Mouse (Mus musculus) 3134 (cell line): ENCODE results near the gene Traf3ip3.
A peak's percentile ranks its signal among the peaks of the same experiment; 100 is the strongest.

Source experiments
- DNase-seq: peaks from one replicate; pipeline ENCODE4 v3.0.0-alpha.2; 2011; ENCODE audit warnings: low spot score; ENCODE audit not compliant: insufficient read length; ENCODE audit errors: extremely low read depth

Traf3ip3 gene

DNA sequence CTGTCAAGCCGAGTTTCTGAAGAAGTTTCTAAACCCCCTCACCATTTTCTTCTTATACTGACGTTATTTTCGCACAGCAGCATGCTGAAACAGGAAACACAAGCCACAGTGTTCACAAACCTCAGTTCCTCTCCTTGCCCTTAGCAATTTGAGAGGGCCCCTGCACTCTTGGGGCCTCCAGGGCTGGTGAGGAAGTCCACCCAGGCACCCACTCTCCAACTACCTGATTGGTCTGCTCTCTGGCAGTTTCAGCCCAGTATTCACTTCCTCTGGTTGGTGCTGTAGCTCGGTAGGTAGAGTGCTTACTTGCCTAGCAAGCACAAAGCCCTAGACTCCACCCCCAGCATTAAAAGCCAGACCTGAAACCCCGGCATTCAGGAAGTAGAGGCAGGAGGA is at the start of gene Traf3ip3:
Gene Traf3ip3 (minus strand): TSS at position 321 of the 396 bp plus-strand sequence.
- DNase-seq: no peak

DNA sequence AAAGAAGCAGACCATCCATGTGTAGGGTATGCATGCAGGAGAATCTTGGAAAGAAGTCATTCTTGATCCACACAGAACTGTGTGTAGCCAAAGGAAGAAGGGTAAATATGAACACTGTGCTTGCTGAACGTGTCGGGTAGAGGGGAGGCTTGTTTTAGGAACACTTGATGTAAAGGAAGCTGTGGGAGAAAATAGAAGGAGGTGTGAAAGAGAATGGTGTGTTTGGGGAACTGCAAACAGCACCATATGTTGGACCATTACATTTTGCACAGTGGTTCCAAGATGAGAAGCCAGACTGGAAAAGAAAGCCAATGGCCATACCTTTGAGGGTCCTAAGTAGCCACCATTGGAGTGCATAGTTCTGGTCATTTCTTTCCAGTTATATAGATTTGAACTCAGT is 48.5 kb upstream of the Traf3ip3 start:
- DNase-seq: no peak

DNA sequence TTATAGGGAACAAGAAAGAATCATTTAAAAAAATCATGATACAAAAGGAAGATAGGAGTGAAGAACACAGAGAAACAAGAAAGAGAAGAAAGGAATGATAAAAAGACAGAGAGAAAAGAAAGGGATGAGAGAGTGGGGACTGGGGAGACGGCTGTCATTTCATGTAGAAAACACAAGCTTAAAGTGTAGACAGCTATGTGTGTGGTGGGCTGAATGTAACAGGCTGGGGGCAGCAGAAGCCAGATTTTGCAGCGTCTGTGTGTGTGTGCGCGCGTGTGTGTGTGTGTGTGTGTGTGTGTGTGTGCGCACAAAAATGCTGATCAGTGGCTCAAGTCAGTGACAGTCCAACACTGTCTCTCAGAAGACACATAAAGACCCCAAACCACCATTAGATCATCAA is 42.7 kb upstream of the Traf3ip3 start:
- no peak for DNase-seq

DNA sequence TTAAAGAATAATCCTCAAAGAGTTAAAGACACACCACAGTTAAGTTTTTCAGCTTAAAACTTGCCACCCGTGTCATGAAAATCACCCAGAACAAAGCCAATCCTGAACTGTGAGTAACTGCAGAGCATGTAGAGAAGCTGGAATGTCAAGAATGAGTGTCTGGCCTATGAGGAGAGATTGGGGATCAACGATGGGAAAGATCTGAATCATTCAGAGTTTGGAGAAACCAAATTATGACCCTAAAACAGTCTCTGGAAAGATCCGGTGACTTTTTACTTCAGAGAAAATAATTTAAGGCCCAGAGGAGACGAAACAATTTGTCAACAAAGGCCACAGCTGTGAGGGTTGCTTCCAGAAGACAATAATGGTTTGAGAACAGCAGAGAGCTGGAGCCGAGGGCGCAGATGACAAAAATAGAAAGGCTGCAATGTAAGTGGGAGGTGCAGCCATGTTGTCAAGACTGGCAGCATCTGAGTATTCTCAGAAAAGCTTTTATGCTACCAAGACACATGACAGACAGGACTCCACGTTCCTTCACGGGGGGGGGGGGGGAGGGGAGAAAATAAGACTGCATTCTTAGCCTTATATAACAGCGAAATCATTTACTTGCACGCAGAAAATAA is 42.2 kb upstream of the Traf3ip3 start:
- no peak for DNase-seq

DNA sequence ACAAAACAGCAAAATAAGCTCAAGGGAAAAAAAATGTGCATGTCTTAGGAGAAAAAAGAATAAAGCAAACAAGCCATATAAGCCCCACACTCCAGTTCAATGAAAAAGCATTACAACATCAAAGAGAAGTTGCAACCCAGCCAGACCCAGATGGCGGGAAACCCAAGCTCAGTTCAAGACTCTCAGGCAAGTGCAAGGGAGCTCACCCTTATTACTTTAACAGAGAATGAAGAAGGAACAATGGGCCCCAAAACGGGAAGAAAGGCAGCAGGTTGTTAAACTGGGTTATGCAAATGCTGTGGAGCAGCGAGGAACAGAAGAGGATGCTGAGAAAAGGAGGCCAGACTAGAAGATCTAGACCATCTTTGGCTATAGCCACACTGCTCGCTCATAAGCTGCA is 41.4 kb upstream of the Traf3ip3 start:
- DNase-seq: no peak

DNA sequence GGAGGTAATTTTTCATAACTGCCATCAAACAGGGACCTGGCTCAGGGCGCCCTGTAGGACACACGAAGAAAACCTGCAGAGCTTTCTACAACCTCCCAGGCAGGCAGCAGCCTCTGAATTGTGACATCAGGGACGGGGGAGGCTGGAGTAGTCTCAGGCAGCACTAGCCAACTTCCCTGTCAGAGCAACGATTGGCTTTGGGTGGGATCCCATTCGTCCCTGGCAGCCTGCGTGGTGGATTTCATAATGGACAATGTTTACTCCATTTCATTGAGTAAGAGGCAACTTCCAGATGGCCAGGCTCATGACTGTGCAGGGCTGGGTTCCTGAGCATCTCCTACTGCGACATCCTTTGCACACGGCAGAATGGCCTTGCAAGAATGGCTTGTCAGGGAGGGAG is 40.7 kb upstream of the Traf3ip3 start:
- peak; percentile 34 for DNase-seq

- DNase-seq: no peak
Observed at GRCm38 (mm10) chr1:193241436-193241835, 39.9 kb upstream of the Traf3ip3 start.

DNA sequence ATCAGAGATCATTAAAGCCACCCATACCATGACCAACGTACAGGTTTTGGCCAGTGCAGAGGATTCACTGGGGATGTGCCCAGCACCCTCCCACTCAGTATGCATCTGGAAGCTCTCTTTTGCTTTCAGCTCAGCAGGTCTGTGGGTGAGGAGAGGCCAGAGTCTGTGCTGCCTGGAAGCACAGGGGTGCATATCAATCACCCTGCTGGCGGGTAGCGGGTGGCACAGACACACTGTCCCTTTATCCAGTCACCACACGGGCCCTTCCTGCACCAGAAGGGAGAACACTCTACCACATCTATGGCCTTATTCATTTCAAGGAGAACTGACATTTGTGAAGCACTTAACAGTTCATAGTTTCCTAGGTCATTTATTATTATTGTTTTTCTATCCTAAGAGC is 36.9 kb upstream of the Traf3ip3 start:
- DNase-seq: no peak

DNA sequence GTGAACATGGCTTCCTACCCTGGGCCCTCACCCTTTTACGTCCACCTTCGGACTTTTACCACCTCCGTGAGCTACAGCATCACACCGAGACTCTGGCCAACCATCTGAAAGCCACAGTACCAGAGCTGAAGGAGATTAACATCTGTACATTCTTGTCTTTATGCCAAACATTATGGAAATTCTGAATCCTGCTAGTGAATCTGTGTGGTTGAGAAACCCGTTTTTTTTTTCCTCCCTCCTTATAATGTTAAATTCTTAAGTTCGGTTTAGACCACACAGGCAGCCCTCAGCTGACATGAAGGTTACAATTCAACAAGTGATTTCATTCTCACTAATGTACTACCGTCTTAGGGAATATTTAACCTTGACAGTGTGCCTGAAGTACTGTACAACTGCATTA is 33.4 kb upstream of the Traf3ip3 start:
- no peak for DNase-seq

DNA sequence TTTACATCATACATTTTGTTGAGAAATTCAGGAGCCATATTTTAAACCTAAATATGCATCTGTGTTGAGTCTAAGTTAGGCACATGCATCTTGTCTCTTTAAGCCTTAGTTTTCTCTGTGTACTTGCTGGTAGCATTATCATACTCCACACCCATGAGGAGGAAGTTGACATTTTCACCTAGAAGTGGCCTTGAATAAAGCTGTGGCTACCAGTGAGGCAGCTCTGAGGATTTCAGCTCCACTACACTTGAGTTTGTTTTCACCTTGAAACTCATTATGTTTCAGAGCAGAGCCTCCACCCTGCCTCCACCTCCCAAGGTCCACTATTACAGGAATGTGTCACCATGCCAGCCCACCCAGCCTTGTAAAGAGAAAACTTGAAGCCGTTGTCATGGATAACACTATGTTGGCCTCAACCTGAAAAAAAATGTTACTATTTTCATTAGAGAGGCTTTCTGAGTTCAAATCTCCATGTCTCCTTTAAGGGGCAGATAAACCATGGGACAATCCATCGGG is 32.7 kb upstream of the Traf3ip3 start:
- no peak for DNase-seq

- DNase-seq: no peak
Observed at GRCm38 (mm10) chr1:193232732-193233131, 31.2 kb upstream of the Traf3ip3 start.

- no peak for DNase-seq
Observed at GRCm38 (mm10) chr1:193230935-193231334, 29.4 kb upstream of the Traf3ip3 start.

- no peak for DNase-seq
Observed at GRCm38 (mm10) chr1:193230531-193230930, 29.0 kb upstream of the Traf3ip3 start.

GRCm38 (mm10) chr1:193229570-193229969 is 28.1 kb upstream of the Traf3ip3 start:
- no peak for DNase-seq

DNA sequence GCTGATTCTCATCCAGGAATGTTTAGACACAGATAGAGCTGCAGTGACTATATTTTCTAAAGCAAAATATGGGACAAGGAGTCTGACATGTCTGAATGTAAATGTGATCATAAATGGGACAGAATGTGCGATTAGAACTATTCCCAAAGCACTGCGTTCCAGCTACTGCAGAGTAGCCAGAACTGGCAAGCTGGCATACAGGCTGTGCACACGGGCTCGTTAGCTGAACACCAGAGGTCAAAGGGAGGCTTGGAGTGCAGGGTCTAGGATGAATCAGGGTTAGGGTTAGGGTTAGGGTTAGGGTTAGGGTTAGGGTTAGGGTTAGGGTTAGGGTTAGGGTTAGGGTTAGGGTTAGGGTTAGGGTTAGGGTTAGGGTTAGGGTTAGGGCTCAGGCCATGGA is 26.0 kb upstream of the Traf3ip3 start:
- no peak for DNase-seq

- peak; percentile 37 for DNase-seq
Observed at GRCm38 (mm10) chr1:193226724-193227522, 25.4 kb upstream of the Traf3ip3 start.

- DNase-seq: no peak
Observed at GRCm38 (mm10) chr1:193226114-193226513, 24.6 kb upstream of the Traf3ip3 start.

DNA sequence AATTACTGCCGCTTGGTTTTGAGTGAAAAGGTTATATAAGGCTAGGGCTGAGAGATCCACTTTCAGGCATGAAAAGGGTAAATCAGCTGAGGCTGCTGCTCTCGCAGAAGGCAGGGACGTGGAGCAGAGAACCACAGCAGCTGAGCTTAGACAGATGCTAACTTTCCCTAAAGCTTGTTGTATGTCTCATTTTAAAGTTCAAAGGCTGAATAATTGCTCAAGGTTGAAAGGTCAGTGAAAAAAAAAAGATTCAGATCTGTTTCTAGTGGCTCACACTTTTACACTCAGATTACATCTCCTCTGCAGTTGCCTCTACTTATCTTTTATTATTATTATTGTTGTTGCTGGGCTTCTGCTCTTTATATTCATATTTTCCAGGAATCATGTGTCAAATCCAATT is 24.0 kb upstream of the Traf3ip3 start:
- DNase-seq: no peak

DNA sequence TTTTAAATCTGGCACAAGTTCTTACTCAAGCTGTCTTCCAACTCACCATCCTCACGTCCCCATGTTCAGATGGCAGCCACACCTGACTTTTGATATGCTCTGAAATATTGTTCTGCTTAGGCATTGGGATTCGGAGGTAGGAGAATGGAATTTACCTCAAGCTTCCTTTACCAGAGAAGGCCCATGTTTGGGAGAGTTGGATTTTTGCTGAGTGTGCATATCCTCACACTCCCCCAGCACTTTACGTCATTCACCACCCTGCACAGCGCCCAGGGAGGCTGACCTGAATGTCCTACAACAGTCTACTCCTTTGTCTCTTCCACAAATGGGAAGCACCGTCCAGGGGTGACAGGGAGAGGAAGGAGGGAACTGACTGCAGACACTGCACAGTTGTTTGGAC is 18.9 kb upstream of the Traf3ip3 start:
- no peak for DNase-seq

DNA sequence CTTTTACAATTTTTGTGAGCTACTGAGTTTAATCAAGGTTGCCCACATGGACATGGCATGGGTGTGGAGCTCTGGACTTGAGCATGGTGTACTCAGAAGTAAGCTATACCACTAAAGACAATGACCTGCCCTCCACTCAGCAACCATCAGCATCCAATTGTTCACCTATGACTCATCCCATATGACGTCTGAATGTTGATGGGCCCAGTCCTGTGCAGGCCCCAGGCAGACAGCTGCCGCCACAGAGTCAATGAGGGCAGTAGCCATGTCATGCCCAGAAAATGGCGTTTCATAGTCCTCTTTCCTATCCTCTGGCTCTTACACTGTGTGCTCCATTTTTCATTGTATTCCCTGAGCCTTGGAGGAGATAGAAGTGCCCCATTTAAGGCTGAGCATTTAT is 14.5 kb upstream of the Traf3ip3 start:
- DNase-seq: no peak

GRCm38 (mm10) chr1:193214053-193214452 is 12.6 kb upstream of the Traf3ip3 start:
- no peak for DNase-seq

GRCm38 (mm10) chr1:193211371-193211770 is 9.9 kb upstream of the Traf3ip3 start:
- DNase-seq: no peak
